Mouse (Mus musculus) left cerebral cortex, postnatal 36 days (tissue): ENCODE results near the gene Gnb1. TPM values are rescaled to one million over a fixed set of nuclear protein-coding genes. Genes with fewer than 3 reads are reported as not detected.
"Not testable (repeated sequence)": the region's sequence is repeated elsewhere in the genome, so short reads cannot be mapped to it uniquely, and the experiment has no call there.

ENCODE experiments used
- DNase-seq, 2 experiments: peaks; one replicate each; pipeline ENCODE4 v3.0.0; 2021 to 2022; ENCODE audit warnings: low spot score in 2 of 2, mixed read lengths in 1 of 2
- intact Hi-C: fragments of 180-260 bp; cut with DNase I; formaldehyde crosslinking; loops from one replicate; pipeline ENCODE4 v1.15.1; 2025
- total RNA-seq, 2 experiments: library from RNA; stranded (reverse); gene quantifications; 2 replicates each; pipeline ENCODE4 v1.2.3; 2021

Gene Gnb1
- total RNA-seq, 2 experiments from 2014 or later, result 857 to 949 TPM

DNA sequence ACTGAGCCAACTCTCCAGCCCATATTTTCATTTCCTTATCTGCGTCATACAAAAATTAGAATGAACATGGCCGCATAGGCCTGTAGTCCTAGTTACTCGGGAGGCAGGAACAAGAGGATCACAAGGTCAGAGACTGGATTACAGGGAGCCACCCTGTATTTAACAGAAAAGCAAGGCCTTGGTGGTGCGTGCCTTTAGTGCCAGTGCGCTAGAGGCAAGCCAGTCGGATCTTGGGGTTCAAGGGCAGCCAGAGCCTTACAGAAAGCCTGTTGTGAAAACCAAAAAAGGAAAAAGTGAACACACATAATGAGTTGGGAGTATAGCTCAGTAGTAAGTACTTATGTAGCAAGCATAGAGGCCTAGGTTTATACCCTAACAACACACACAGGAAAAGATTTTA lies 78.7 kb downstream of the Gnb1 start:
- no peak for DNase-seq
- intact Hi-C loops, result loop anchor here (10.0 kb wide), 1 partner anchor 205 kb away; the partner anchor contains the start of gene Prkcz

DNA sequence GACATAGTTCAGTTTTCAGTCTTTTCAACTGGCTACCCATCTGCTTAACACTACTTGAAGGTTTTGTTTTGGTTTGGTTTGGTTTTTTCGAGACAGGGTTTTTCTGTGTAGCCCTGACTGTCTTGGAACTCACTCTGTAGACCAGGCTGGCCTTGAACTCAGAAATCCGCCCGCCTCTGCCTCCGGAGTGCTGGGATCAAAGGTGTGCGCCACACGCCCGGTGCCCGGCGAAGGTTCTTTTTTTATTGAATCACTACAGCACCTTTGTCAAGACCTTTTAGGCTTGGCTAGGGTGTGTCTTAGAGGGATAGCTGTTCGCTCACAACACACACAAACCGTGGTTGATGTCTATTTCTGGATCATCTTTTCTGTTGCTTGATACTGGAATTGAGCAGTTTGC lies 79.2 kb downstream of the Gnb1 start:
- intact Hi-C loops, result loop anchor here (10.0 kb wide), 1 partner anchor 206 kb away; the partner anchor contains the start of gene Prkcz
- not testable (repeated sequence) for DNase-seq

DNA sequence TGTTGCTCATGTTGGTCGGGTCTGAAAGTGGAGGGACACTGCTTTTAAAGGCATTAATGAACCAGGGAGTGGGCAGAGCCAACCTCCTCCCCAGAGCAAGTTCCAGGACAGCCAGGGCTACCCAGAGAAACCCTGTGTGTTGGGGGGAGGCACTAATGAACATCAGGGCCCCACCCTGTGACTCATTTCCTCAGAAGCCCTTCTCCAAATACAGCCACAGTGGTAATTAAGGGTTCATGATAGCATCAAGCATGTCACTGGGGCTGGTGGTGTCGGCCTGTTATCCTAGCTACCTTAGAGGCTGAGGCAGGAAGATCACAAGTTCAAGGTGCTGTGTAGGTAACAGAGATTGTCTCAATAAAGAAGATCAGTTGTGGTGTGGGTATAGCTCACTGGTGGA lies 80.3 kb downstream of the Gnb1 start:
- intact Hi-C loops, result loop anchor here (10.0 kb wide), 1 partner anchor 207 kb away; the partner anchor contains the start of gene Prkcz

DNA sequence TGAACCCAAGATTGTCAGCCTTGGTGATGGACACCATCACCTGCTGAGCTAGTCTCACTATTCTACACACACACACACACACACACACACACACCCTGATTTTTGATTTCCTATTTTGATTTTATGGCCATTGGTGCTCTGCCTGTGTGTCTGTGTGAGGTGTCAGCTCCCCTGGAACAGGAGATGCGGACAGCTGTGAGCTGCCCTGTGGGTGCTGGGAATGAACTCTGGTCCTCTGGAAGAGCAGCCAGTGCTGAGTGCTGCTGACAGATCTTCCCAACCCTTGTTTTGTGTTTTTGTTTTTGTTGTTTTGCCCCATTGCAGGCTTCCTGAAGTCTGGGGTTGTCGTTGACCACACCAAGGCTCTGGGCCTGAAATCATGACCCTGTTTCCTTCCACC lies 82.0 kb downstream of the Gnb1 start:
- intact Hi-C loops, result loop anchor here (10.0 kb wide), 1 partner anchor 208 kb away; the partner anchor contains the start of gene Prkcz
- no peak for DNase-seq

More for the DNA sequence above, 80.3 kb downstream of the Gnb1 start:
- DNase-seq, result no peak

DNA sequence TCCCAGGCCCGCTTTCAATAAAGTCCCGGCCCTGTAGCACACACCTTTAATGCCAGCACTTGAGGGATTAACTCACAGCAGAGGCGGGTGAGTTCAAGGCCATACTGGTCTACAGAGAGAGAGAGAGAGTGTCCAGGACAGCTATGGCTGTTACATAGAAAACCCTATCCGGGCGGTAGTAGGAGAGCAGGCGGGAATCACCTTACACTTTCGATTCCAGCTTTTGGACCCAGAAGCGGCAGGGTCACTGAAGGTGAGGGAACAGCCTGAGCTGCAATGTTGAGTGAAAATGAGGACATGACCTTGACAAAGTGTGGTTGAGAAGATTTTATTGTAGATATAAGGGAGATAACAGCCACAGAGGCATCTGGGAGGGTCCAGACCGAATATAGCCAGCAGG lies 82.7 kb downstream of the Gnb1 start:
- no peak for DNase-seq
- intact Hi-C loops, result loop anchor here (10.0 kb wide), 1 partner anchor 209 kb away; the partner anchor contains the start of gene Prkcz

DNA sequence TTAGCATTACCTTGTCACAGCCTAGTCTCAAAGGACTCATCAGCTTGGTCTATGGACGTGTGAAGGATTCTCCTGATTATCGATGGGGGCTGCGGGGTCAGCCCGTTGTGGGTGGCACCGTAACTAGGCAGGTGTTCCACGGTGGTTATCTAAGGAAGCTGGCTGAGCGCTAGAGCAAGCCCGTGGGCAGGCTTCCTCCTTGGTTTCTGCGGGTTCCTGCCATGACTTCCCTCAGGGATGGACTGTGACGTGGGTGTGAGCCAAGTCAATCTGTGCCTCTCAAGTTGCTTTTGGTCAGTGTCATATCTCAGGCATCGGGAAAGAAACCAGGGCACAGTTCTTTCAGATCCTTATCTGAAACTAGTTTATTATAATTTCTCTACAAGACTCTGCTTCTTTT lies 83.8 kb downstream of the Gnb1 start:
- no peak for DNase-seq
- intact Hi-C loops, result loop anchor here (10.0 kb wide), 1 partner anchor 210 kb away; the partner anchor contains the start of gene Prkcz

DNA sequence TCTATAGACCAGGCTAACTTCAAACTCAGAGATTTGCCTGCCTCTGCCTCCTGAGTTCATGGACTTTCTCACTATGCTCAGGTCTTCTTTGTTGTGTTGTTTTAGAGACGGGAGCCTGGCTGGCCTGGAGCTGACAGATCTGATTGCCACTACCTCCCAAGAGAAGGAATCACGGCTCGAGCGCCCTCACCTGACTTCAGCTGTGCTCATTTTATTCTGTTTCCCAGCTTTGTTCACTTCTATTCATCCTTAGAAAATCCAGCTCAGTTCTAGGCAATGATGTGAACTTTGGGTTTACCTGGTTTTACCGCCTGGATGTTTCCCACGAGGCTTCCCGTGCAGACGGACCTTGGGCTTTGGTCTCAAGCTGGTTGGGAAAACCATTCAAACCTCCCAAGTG lies 84.4 kb downstream of the Gnb1 start:
- intact Hi-C loops, result loop anchor here (10.0 kb wide), 1 partner anchor 211 kb away; the partner anchor contains the start of gene Prkcz
- no peak for DNase-seq

DNA sequence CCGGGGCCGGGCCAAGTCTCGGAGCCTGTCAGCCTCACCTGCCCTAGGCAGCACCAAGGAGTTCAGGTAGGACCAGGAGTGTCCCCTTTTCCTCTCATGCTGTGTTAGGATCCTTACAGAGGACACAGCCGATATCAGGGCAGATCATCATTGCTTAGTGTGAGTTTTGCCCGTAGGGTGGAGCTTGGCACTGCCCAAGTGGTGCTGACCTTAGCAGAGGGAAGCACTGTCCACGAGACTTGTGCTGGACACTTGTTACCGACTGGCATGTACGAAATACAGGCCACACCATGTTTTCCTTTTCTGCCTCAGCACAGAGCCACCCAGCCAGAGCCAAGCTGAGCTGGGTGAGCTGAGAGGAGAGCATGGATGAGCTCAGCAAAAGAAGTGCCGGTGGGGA lies 86.0 kb downstream of the Gnb1 start:
- no peak for DNase-seq
- intact Hi-C loops, result loop anchor here (10.0 kb wide), 1 partner anchor 212 kb away; the partner anchor contains the start of gene Prkcz

DNA sequence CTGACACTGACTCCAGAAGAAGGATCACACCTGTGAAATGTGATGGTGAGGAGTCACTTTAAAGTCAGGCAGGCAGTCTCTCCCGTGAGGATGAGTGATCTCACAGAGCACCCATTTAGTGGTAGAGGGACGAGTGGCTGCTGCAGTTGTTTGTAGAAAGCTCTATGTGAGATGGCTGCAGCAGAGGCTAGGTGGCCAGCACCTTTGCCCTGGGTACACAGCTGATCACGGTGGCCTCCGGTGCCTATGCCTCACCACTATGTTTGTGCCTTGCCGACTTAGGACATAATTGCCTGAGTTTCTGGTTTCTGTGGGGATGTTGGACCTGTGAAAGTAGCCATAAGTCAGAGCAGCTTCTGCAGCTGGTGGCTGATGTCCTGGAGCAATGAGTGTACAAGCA lies 86.6 kb downstream of the Gnb1 start:
- DNase-seq, result no peak
- intact Hi-C loops, result loop anchor here (10.0 kb wide), 1 partner anchor 213 kb away; the partner anchor contains the start of gene Prkcz

DNA sequence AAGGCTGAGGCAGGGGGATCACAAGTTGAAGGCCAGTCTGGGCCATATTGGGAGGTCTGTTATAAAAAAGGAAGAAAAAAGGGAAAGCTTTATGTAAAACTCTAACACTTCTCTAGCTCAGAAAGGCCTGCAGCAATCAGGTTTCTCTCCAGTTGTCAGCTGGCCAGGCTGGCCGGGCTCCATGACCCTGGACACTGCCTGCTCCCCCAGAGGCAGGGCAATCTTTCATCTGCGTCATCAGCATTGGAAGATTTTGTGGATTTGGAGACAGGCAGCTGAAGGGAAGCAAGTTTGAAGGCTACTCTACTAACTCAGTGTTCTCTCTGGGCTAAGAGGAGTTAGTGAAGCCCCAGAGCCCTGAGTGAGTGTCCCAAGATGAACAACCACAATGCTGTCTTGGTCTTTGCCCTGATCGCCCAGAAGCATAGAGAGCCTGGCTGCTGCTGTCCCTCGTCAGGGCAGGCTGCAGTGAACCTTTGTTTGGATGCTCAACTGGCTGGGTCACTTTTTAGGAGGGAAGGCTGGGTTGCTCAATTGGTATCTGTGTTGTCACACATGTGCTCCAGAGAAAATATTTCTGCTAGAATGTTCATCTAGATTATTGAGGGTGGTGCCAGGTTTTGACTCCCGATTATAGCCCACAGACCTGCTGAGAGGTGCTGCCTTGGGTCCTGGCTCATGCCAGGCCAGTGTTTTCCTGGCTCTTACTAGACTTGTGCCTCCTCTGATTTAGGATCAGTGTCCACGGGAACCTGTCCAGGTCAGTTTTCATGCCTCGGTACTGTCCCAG lies 87.4 kb downstream of the Gnb1 start:
- intact Hi-C loops, result loop anchor here (10.0 kb wide), 1 partner anchor 214 kb away; the partner anchor contains the start of gene Prkcz
- DNase-seq, result no peak

DNA sequence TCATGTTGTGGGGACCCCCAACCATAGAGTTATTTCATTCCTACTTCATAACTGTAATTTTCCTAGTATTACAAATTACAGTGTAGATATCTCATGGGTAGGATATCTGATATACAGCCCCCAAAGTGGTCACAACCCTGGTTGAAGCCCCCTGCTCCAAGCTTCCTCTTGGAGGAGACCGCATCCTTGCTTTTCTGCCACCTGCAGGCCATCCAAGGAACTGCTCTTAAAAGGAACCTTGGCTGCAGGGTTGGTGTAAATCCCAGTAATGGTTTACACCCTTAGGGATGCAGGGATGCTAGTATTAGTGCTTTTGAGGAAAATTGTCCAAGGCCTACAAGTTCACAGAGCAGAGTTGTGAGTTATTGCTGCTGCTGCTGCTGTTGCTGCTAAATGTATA lies 89.3 kb downstream of the Gnb1 start:
- intact Hi-C loops, result loop anchor here (2.0 kb wide), 1 partner anchor 100 kb away; no protein-coding TSS in a partner anchor
- DNase-seq, result peak in 1 of 2 experiments; percentile 44

DNA sequence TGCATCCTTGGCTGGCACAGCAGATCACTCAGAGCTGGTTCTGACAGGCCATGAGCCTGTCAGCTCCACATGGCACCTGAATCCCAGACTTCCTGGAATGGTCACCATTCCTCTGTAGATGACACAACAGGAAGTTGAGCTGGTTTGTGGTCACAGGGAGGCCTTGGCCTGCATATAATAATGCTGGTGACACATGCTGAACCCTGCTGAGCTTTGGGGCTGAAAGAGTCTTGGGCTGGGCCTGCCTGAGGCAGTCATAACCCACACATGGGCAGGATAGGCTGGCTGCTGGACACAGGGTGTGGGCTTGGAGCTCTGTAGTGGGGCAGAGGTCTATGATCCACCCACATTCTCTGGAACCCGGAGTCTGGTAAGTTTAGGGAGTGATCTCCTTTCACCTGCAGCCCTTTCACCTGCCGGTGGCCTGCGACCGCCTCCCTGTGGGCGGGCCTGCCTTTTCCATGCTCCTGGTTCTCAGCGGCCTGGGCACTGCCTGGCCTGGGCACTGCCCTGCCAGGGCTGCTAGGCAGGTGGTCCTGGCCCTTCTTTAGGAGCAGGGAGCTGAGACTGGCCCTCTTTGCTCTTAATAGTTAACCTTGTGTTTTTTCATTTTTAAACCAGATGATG lies 91.2 kb downstream of the Gnb1 start:
- intact Hi-C loops, result no loop called here
- no peak for DNase-seq

DNA sequence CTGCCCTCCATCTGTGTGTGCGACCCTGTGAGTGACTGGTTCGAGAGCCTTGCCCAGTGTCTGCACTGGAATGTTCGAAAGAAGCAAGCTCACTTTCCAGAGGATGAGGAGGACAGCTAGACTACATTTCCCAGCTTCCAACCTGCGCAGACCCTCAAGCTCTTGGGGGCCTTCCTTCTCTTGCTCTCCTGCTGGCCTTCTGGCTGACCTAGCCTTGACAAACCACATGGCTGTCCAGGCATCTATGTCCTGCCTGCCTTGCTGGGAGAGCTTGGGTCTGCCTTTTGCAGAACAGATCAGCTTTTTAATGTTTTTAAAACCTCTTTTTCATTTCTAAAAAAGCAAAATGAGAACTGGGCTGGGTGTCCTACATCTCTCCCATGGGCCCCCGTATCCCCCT lies 98.2 kb downstream of the Gnb1 start:
- intact Hi-C loops, result no loop called here
- no peak for DNase-seq

DNA sequence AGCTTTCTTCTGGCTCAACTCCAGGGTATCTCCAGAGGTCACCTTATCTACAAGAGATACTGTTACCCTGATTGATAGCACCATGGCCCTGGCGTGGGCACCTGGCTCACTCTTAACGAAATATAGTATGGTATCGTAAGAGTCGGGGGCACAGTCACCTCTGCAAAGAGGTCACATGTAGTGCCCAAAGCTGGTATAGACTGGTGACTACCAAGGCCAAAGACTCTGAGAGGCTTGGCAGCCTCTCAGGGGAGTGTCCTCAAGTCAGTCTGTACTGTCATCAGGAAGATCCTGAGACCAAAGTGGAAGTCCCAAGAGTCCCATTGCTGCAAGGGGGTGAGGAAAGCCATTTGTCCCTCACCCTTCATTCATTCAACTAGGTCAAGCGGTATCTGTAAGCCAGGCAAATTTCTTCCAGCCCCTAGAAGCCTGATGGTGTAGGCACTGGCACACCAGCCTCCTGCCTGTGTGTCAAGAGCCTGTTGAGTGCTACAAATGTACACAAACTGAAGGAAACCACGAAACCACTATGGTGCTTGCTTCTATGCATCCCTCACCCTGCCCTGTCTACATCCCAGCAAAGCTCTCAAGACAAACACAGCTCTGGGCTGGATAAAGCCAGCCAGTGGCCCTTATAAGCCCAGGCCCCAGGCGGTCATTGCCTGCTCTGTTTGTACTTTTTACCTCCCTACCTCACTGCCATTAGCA lies 100.0 kb downstream of the Gnb1 start:
- intact Hi-C loops, result no loop called here
- no peak for DNase-seq

DNA sequence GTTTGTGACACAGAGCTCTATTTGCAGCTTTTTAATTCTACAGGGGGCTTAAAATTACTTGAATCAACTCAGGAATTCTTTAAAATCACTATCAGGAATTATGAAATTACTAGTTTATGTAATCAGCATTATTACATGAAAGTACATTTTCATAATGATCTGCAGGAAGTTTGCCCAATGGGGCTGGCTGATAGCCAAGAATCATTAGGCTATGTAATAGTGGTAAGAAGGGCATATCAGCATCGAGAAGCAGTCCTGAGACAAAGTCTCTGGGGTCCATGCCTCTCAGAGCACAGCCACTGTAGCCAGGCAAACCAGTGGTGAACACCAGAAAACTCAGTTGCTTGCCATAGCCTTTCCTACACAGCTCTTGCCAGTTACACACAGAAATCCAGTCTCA lies 102.6 kb downstream of the Gnb1 start:
- DNase-seq, result no peak
- intact Hi-C loops, result no loop called here

DNA sequence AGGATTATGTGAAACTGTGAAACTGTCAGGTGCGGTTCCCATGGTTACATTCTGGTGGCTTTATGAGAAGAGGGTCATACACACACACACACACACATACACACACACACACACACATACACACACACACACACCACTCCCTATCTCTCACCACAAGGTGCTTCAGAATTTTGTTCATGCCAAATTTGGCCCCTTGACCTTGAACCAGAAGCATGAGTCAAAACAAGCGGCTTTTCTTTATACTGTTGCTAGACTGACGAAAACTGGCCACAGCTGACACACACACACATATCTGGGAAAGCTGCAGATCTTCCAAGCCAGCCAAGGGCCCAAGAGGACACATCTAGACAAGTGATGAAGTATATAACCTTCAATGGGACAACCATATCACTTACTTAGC lies 104.6 kb downstream of the Gnb1 start:
- no peak for DNase-seq
- intact Hi-C loops, result no loop called here

DNA sequence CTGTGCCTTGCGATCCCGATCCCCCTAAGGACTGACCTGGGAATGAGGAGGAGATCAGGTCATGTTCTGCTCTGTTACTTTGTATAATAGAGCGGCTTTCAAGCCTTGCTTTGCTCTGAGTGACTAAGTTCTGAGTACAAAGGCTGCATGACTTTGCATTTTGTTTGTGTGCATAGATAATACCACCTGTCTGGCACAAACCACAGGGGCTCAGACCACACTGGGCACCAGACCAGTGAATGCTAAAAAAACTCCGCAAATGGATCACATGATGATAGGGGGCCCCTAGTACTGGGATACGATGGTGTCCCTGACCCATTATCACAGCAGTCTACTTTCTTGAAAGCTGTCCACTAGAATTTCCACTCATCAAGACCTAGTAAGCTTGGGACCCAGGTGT lies 105.4 kb downstream of the Gnb1 start:
- no peak for DNase-seq
- intact Hi-C loops, result no loop called here

DNA sequence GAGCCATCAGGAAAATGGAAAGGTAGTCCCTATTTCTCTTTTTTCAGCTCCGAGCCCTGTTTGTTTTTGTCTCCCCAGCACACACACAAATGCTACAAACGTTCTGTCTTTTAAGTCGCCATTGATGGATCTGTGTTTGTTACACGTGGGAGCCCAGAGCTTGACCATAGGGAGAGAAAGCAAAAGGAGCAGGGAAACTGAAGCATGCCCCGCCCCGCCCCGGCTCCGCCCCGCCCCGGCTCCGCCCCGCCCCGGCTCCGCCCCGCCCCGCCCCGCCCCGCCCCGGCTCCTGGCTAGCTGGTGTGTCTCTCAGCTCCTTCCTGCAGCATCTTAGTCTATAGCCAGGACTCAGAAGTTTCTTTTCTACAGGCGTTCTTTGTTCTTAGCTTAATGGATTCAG lies 107.4 kb downstream of the Gnb1 start:
- intact Hi-C loops, result no loop called here
- no peak for DNase-seq

DNA sequence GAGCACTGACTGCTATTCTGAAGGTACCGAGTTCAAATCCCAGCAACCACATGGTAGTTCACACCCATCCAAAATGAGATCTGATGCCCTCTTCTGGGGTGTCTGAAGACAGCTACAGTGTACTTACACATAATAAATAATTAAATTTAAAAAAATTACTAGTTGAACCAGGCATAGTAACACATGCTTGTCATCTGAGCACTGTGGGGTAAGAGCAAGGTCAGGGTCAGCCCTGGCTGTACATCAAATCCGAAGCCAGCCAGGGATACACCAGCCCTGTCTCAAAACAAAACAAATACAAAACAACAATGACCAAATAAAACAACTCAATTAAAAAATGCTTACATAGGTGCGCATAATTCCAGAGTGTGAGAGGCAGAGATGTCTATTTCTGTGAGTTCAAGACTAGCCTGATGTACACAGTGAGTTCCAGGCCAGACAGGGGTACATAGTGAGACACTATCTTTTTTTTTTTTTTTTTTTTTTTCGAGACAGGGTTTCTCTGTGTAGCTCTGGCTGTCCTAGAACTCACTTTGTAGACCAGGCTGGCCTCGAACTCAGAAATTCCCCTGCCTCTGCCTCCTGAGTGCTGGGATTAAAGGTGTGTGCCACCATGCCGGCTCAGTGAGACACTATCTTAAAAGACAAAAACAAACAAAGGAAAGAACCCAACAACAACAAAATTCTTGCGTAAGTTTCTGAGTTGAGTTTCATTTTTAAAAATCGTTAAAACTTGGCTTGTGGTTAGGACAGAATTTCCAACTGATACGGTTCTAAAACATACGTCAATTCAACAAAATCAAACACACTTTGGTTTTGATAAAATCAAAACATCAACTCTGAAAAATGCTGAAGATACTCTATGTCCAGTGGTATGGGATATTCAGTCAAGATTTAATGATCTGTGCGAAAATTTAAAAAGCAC lies 109.0 kb downstream of the Gnb1 start:
- no peak for DNase-seq
- intact Hi-C loops, result no loop called here
